Mouse (Mus musculus) adrenal gland, postnatal 4 days (tissue): Measurements from ENCODE around the gene Tns4. TPM values are rescaled to one million over a fixed set of nuclear protein-coding genes. Genes with fewer than 3 reads are reported as not detected.

Experiments
- DNase-seq, 2 experiments: peaks; one replicate each; pipeline ENCODE4 v3.0.0; 2021 to 2022; ENCODE audit warnings: low spot score in 2 of 2, mixed read lengths in 2 of 2
- total RNA-seq, 2 experiments: library from RNA; stranded (reverse); gene quantifications; 2 replicates each; pipeline ENCODE4 v1.2.3; 2021

Tns4 gene
- total RNA-seq, 2 experiments from 2014 or later = 0.31 to 0.51 TPM

DNA sequence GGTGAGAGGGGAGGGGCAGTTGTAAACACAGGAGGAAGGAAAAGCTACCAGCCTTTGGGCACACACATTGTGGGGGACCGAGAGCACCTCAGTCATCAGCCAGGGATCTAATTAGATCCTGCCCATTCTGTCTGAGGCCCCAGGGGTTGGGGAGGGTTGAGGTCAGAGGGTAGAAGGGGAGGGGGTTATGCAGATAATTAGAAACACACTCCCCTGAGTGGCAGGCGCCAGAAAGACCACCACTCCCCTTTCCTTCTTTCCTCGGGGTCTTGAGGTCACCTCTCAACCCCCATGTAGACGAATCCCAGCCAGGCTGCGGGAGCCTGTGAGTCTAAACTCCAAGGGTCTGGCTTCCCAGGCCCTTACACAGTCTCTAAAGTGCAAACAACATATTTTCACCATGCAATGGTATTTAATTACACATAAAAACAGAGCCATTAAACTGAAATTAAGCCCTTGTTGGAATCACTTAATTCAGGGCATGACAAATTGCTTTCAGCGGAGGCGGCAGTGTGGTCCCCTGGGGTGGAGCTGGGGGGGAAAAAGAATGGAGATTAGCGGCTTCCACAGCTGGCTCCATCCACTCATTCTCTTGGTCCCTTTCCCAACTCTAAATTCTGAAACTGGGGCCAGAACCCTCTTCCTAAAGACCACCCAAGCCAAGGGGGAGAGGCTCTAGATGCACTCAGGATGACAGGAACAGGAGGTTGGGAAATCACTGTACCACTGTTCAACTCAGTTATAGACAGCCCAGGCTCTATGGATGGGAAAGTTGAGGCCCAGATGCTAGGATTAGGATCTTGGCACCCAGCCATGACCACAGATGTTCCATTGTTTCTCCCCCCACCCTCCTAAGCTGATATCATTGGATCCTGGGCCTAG, 33.3 kb downstream of the Tns4 start:
- DNase-seq = no peak

DNA sequence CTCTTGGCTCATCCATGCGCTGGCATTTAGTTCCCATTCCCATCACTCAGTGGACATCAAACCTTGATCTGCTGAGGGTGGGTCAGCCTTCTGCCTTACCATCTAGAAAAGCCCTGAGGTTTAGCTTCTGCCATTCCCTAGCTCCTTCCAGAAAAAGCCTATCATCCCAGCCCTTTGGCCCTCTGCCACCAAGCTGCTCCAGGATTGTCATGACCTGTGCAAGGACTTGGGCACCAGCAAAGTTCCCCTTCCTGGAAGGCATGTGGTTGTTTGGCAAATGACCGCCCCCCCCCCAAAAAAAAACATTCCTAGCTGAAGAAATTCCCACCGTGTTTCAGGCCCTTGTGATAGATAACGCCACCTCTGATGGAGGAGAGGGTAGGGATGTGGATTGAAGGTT, 34.0 kb downstream of the Tns4 start:
- DNase-seq = no peak

DNA sequence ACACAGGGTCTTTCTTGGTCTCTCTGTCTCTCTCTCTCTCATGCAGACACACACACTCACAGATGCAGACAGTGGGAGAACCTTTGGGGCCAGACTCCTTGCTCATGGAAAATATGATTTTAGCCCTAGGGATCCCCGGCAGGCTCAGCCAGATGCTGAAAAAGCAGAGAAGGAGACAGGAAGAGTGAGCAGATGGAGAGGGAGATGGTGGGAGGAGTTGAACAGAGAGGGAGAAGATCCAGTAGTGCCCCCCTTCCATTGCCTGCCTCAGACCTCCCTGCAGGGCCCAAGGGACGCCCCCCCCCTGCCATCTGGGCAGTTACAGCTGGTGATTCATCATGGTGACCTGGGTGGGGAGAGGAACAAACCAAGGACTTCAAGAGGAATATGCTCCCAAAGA, 41.5 kb downstream of the Tns4 start:
- DNase-seq = no peak

DNA sequence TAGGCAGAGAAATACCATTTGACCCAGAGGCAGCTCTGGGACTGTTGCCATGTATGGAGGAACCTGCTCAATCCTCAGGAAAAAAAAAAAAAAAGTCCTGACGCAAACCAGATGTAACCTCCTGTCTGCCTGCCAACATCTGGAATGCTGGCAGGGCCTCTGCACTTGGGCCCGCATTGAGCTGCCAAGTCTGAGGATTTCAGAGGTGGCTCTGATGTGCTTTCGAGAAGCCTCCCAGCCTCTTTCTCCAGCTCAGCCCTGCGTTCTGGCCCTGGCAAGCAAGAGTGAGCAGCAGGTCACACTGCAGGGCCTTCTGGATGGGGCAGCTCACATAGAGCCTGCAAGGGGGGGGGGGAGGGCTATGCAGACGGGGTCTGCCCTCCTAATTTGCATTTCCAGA, 42.0 kb downstream of the Tns4 start:
- DNase-seq = peak in 1 of 2 experiments; percentile 38

DNA sequence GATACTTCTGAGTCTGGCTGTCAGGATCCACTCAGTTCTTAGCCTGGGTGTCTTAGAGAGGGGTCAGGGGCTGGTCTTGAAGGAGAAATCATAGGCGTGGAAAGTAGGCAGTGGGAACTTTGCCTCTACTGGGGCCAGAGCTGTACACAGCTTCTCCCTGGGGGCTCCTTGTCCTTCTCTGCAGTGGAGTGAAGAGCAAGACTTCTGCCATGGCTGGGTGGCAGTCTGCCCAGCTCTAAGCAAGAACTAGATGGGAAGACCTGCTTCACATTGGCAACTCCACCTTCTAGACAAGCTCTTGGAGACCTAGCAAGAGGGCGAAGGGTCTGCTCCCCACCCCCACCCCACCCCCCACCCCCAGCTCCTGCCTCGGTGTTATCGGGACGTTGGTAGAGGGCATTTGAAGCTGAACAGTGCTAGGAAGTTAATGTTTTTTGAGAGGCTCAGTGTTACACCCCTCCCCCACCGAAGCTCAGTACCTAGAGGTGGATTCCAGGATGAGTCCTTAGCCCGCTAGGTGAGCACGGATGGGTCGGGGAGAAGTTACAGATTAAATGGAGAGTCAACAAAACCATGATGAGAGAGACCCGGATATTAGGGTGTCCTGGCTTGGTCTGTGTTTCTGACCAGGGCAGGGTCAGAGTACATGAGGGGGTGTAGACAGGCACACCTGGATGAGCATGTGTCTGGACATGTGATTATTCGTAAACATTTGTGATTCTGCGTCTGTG, 43.8 kb downstream of the Tns4 start:
- no peak for DNase-seq

DNA sequence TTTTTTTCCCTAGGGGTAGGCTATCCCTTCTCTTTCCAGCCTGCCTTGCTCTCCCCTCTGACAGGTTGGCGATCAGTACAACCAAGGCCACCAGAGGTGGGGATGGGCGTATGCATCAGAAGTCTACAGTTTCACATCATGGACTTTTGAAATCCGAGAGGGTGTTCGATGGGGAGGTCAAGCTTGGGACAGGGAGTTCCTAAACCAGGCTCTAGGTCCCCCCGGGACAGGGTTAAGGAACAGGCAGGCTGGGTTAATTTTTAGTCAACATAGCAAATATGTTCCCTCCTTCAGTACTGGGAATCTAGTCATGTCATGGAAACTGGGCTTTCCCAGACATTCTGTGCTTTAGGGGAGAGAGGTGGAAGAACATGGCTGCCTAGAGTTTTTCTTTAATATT, 44.8 kb downstream of the Tns4 start:
- no peak for DNase-seq

DNA sequence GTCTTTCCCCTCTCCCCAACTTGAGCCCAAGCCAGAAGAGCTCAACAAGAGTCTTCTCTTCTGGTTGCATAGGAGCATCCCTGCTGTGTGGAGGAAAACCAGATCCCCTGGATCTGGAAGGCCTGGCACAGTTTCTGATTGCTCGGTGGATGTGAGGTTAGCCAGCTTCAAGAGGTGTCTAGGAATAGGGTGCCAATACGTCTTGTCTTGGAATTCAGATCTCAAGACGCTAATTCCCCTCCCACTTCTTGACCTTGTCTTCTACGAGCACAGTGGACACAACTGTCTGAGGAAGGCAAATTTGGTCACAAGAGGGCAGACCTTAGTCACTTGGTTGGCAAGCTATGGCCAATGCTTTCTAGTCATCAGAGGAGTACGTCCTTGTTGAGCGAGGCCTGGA, 45.5 kb downstream of the Tns4 start:
- no peak for DNase-seq

DNA sequence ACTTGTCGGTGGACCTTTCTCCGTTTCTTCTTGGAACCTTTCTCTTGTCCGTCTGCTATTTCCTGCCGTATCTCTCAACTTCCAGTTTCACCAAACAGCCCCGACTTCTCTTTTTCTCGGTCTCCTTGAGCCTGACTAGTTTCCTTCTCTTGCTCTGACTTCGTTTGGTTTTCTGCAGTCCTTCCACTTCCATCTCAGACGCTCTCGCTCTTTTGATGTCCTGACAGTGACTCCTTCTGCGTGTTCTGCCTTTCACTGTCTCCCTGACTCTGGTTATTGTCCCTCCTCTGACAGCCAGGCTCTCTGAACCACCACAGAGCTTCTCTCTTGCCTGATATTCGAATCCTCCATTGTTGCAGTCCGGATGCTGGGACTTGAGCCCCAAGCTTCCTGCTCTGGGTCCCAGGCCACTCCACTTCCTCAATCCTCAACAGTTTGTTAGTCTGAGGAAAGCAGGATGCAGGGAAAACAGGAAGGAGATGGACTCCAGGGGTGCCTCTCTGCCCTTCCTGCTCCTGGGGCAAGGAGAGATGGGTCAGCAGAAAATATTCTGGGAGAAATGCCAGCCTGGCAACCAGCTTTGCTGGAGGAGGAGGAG, 46.2 kb downstream of the Tns4 start:
- no peak for DNase-seq

DNA sequence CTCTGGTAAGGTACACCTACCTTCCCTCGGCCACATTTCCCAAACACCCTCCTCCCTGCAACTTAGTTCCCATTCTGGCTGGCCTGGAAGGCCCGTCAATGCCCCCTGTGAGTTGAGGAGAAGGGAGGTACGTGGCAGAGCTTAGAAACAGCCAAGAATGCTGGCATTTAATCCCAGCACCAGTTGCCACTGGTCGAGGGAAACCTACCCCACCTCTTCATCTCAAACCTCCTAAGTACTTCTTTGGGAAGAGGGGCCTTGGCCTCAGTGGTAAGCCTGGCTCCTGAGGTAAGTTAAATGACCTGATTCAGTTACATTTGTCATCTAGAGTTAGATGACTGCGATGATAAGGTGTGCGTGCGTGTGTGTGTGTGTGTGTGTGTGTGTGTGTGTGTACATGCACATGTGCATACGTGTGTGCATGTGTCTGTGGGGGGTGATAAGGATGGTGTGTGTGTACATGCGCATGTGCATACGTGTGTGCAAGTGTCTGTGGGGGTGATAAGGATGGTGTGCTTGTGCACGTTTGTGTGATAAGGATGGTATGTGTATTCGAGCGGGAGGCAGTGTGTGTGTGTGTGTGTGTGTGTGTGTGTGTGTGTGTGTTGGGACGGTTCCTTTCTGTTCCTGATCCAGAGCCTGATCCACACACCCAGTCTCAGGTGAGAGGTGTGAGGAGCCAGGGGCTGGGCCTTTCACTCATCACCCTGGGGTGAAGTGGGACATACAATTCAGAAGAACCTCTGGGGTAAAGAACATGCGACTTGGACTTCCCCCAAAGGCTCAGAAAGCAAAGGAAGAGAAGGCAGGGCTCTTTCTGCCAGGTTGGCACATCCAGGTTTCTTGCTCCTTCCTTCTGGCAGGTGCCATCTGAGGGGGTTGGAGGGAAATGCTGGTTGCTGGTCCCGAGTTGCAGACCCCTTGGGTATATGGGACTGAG, 47.0 kb downstream of the Tns4 start:
- DNase-seq = no peak

DNA sequence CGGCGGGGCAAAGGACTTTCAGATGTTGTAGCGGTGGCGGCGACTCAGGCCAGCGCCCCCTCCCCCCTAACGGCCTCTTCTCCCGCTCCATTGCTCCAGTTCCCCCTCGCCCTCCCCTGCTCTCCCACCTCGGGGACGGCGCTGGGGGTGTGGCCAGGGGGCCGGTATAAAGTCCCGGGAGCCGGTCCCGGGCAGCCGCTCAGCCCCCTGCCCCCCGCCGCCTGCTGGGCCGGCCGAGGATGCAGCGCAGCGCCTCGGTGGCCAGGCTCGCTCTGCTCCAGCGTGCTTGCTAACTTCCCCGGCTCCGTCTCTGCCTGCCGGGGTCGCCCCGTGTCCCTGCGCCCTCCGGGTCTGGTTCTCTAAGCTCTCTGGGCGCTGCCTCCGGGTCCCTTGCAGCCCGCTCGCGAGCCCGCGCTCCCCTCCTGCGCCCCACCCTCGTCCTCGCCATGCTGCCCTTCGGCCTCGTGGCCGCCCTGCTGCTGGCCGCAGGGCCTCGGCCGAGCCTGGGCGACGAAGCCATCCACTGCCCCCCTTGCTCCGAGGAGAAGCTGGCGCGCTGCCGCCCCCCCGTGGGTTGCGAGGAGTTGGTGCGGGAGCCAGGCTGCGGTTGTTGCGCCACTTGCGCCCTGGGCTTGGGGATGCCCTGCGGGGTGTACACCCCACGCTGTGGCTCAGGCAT, 47.9 kb downstream of the Tns4 start, which contains the start of gene Igfbp4:
Gene Igfbp4, plus strand, starts transcription at position 194 of the 679 bp plus-strand sequence.
- peak in 1 of 2 experiments; percentile 48 for DNase-seq

DNA sequence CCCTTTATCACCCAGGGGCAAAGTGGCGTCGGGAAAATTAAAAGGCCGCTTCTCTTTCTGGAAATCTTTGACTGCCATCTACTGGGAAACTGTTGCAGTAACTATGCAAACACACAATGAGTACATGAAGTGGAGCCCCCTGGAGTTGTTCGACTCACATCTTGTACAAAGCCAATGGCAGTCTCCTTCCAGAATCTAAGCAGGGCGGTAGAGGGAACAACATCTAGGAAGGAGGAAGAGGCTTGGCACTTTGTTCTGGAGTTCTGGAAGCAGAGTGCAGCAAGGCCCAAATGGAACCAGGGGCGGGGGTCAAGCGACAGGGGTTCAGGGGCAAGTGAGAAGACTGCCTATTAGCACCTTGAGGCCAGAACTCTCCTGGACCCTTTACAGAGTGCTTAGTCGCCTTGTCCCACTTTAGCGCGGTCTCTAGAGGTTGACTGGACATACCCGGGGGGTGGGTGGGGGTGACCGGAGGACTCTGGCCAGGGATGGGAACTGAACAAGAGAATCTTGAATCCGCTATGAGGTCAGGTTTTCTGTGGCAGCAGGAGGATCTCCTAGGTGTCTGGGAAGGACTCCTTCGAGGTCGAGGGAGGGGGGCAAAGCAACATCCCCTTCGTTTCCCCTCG, 48.6 kb downstream of the Tns4 start:
- DNase-seq = no peak

DNA sequence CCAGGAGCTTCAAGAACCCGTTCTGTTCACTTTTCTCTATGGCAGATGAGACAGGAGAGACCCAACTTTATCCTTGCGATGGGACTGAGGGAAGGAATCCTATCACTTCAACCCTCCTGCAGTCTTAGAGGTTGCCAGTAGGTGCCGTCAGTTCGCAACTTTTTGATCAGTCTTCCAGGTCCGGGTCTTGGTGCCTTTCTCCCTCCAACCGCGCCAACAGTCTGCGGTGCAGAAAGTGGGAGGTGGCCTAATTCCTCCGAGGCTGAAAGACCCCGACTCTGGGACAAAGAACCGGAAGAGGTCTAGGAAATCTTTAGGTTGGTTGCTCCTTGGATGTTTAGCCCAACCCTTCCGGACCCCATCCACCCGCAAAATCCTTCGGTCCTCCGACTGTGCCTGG, 49.3 kb downstream of the Tns4 start:
- peak in 1 of 2 experiments; percentile 55 for DNase-seq

DNA sequence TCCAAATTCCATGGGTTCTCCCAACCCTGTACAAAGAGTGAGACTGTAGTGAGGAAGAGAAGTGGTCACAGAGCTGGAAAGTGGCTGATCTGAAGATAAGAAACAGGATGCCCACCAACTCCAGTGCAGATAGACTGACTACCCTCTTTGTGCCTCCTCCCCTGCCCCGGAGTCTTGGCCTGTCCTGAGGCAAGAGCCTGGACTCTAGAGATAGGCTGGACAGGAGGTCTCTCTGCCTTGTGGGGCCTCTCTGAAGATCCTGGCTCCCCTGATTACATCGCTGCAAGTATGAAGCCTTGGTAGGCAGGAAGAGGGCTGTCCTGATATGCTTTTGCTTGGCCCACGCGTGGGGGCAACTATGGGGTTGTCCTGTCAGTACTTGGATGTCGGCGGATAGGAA, 52.9 kb downstream of the Tns4 start:
- no peak for DNase-seq

DNA sequence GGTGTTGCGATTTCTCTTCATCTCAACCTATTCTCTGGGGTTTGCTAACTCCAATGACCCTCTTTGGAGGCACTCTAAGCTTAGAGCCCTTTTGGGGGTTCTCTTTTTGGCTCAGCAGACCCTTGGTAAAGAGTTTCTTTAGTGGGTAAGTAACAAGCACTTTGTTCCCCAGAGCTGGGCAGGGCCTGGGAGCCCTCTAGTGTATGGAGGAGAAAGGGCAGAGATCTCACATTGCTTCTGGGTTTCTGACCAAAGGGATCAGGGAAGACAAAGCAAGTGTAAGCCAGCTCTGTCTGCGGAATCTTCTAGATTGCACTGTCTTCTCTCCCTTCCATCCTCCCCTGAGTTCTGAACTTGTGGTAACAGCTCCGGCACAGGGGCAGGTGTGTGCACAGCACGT, 53.8 kb downstream of the Tns4 start:
- no peak for DNase-seq

DNA sequence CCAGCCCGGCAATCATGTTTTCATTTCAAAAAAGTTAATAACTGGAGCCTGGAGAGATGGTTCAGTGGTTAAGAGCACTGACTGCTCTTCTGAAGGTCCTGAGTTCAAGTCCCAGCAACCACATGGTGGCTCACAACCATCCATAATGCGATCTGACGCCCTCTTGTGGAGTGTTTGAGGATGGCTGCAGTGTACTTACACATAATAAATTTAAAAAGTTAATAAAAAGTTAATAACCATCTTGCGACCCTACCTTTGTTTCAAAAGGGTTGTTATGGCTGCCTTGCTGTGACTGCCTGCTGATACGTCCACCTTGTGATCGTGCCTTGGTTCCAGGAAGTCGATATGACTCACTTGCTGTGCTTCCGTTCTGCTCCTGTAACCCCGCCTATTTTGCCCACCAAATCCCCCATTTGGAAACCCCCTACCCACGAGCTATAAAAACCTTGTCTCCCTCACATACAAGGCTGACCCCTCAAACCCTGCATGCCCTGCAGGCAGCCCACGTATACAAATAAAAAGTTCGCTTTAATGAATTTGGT, 62.1 kb downstream of the Tns4 start:
- no peak for DNase-seq

DNA sequence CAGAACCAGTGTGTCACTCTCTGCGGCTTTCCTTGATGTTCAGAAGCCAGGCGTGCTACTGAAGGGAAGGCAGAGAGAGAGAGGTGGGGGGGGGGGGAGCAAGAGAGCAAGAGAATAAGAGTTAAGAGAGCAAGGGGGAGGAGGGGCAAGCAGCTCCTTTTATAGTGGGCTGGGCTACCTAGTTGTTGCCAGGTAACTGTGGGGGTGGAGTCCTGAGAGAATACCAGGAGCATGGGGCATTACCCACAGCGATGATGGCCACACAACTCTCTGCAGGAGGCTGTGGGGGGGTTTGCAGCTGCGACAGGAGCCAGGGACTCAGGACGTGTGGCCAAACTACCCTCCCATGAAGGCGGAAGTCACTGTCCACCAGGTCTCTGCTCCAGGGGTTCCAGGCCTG, 63.2 kb downstream of the Tns4 start:
- no peak for DNase-seq

DNA sequence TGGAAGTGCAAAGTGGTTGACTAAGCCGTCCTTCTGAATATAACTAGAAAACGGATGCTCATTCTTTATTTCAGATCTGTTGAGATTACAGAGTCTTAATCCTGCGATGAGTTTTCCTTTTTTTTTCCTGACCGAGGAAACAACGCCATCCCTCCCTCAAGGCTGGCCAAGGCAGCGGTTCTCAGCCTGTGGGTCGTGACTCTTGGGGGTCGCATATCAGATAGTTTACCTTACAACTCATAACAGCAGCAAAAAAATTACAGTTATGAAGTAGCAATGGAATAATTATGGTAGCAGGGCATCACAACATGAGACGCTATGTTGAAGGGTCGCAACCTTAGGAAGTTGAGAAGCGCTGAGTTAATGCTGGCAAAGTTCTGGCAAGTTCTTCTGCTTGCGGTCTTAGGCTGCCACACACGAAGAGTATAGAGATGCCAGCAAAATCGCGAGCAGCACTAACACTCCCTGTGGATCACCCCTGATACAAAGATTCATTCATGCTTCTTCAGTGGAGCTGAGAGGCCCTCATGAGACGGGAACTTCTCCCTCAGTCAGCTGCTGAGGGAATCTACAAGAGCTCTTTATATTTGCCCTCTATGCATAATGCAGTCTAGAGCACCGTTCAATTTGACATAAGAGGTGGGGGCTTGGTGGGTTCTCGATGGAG, 64.5 kb downstream of the Tns4 start:
- DNase-seq = no peak

DNA sequence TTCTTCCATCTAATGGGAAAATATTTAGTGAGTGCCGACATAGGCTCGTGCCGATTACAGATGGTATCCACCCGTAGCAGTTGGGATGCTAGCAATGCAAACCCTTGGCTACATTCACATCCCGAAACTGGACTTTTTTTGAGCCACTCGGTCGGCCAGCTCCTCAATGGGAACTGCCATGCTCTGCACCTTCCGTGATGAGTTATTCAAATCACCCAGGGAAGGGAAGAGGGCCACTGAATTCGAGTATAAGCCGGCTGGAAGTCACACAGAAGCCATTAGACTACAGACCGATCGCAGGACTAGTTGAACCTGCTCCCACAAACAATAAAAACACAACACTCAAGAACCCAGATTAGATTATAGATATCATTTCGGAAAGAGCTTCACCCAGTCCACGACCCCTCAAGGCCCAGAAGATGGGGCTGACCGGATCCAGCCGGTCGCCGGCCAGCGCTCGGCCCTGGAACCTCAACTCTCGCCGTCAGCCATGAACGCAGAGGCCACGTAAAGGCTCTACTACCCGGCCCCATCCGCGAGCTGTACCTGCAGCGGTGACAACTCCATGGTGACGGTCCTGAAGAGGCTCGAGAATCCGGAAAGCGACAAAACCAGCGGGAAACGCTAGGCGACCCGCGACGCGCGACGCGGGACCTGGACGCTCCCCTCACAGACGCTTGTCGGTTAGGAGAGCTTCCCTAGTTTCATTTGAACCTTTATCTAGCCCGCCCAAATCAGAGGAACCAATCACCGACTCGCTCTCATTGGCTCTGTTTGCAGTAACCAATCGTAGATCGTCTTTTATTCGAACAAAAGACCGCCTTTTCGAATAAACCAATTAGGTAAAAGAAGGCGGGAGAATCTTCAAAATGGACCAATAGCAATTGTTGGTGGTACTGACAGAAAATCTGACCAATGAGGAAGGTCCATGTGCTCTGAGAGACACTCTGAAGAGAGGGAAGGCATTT, 65.3 kb downstream of the Tns4 start, which contains the start of gene Top2a:
Gene Top2a, minus strand, starts transcription at position 690 of the 968 bp plus-strand sequence.
- DNase-seq = peak; percentile 85 to 87
